Mouse (Mus musculus): ENCODE data around the gene 9830107B12Rik.

DNA sequence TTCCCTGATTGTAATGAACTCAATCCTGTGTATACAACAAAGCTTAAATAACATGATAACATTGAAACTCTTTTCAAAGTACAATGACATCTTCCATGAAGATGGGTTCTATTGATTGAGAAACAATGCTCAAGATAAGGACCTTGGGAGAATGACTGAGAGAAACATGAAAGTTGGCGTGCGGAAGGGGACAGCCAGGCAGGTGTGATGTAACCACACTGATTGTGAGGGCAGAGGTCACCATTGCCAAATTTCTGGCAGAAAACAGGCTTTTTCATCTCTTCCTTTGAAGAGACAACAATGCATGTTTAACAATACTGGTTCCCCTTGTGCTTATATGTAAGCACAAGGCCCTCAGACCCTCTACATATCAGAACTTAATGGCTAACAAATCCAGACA is 13.3 kb downstream of the 9830107B12Rik start:
- TF ChIP-seq TAL1 (IDR thresholded peaks at IDR 0.05; ENCODE audit: low read length) (no peak), GATA1 (IDR thresholded peaks at IDR 0.05; ENCODE audit: low read length) (no peak)

Measured in erythroblast, embryonic 14.5 days (primary cell).